Comparison of ENCODE assay signal across 14 mouse cellular contexts in genomic region chr4:125056476-125056875, GRCm38 (mm10). TPM values are rescaled to one million over a fixed set of nuclear protein-coding genes. Genes with fewer than 3 reads are reported as not detected.
"Had no signal": no experiment of that assay in that cellular context is flagged by ENCODE, and none has a peak within 500 bp of the region (broad histone marks: within the 10 kb centered on the region; RNA-seq: fewer than 3 reads in every experiment).

No protein-coding gene starts in this region.

- DNase-seq: kidney, adult 18-20 months; kidney, postnatal 14 days; lung, postnatal 14 days; right cerebral cortex, postnatal 14 days; thymus, postnatal 4 days had no signal

- H3K27ac ChIP-seq: limb, embryonic 15.5 days; lung, embryonic 15.5 days; midbrain, embryonic 12.5 days had no signal

- H3K27me3 ChIP-seq: limb, embryonic 15.5 days; liver, embryonic 12.5 days; lung, embryonic 15.5 days; megakaryocyte, embryonic 14.5 days; midbrain, embryonic 12.5 days had no signal

- H3K9me3 ChIP-seq: limb, embryonic 15.5 days; liver, embryonic 12.5 days; lung, embryonic 15.5 days; megakaryocyte, embryonic 14.5 days; midbrain, embryonic 12.5 days had no signal

- H3K9ac ChIP-seq: limb, embryonic 15.5 days; liver, embryonic 12.5 days; lung, embryonic 15.5 days; midbrain, embryonic 12.5 days had no signal

- H3K4me3 ChIP-seq: limb, embryonic 15.5 days; liver, embryonic 12.5 days; lung, embryonic 15.5 days; megakaryocyte, embryonic 14.5 days; midbrain, embryonic 12.5 days had no signal

- H3K4me2 ChIP-seq: limb, embryonic 15.5 days; liver, embryonic 12.5 days; lung, embryonic 15.5 days; midbrain, embryonic 12.5 days had no signal

RNA-seq across cellular contexts. Expression of gene Dnali1, which starts 9.0 kb away (rescaled TPM):
- polyA plus RNA-seq: kidney, embryonic 14.5 days; large intestine, adult 2 months; liver, embryonic 16.5 days; small intestine, adult 2 months had no signal
